Mouse (Mus musculus) gastrocnemius, adult 2 months (tissue): Measurements from ENCODE around the gene Scrg1. TPM values are rescaled to one million over a fixed set of nuclear protein-coding genes. Genes with fewer than 3 reads are reported as not detected.

ENCODE experiments used
- DNase-seq: peaks from one replicate; pipeline ENCODE4 v3.0.0; 2022
- H3K27ac ChIP-seq: fragments of 200-600 bp; 2 replicates; pipeline ENCODE4 v1.8.1; 2022; ENCODE audit warnings: mild to moderate bottlenecking
- H3K4me3 ChIP-seq: fragments of 200-600 bp; 2 replicates; pipeline ENCODE4 v1.8.1; 2022; ENCODE audit warnings: mild to moderate bottlenecking, moderate library complexity
- CTCF ChIP-seq: fragments of 200-600 bp; IDR thresholded peaks from 2 replicates; pipeline ENCODE4 v1.8.1; 2022; ENCODE audit warnings: antibody characterized with exemption, mild to moderate bottlenecking, moderate library complexity
- intact Hi-C: fragments of 180-260 bp; cut with DNase I; formaldehyde crosslinking; loops from one replicate; pipeline ENCODE4 v1.15.1; 2025
- total RNA-seq, 2 experiments: library from RNA; stranded (reverse); gene quantifications; 2 replicates each; pipeline ENCODE4 v1.2.3; 2021

Gene Scrg1
- total RNA-seq, 2 experiments from 2014 or later: not detected

- peak; percentile 92 for DNase-seq
- Histone ChIP-seq H3K27ac (peak overlapping the region; percentile 62), H3K4me3 (no peak overlapping the region)
- TF ChIP-seq CTCF: no peak
- intact Hi-C loops: loop anchor here (2.0 kb wide), 2 partner anchors 18 to 38 kb away; partner anchors contain the start of gene Sap30
These were observed 12.9 kb downstream of the Scrg1 start for GRCm38 (mm10) chr8:57468624-57469023.

- Histone ChIP-seq H3K4me3 (no peak overlapping the region), H3K27ac (no peak overlapping the region)
- TF ChIP-seq CTCF: no peak
- DNase-seq: no peak
- intact Hi-C loops: no loop called here
These were observed 15.1 kb downstream of the Scrg1 start for GRCm38 (mm10) chr8:57470863-57471262.

- Histone ChIP-seq H3K27ac (no peak overlapping the region), H3K4me3 (no peak overlapping the region)
- no peak for DNase-seq
- TF ChIP-seq CTCF: no peak
- intact Hi-C loops: no loop called here
These were observed 18.0 kb downstream of the Scrg1 start for GRCm38 (mm10) chr8:57473751-57474150.

DNA sequence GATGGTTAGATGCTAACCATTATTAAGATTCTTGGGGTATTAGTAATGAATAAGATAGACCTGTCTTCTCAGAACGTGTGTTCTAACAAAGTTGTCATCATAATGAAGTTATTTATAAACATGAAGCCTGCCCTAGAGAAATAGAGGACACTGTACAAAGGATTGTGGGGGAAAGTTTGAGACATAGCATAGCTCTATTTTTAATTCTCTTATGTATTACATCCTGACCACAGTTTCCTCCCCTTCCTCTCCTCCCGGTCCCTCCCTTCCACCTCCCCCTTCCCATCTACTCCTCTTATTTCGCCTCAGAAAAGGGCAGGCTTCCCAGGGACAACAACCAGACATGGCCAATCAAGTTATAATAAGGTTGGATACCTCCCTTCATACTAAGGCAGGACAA, 22.7 kb downstream of the Scrg1 start:
- Histone ChIP-seq H3K4me3 (no peak overlapping the region), H3K27ac (no peak overlapping the region)
- intact Hi-C loops: no loop called here
- TF ChIP-seq CTCF: no peak
- DNase-seq: no peak

GRCm38 (mm10) chr8:57479700-57480099, 24.0 kb downstream of the Scrg1 start:
- DNase-seq: no peak
- Histone ChIP-seq H3K4me3 (no peak overlapping the region), H3K27ac (no peak overlapping the region)
- intact Hi-C loops: no loop called here
- TF ChIP-seq CTCF: no peak

GRCm38 (mm10) chr8:57480606-57481005, 24.9 kb downstream of the Scrg1 start:
- Histone ChIP-seq H3K27ac (no peak overlapping the region), H3K4me3 (no peak overlapping the region)
- no peak for DNase-seq
- no peak for TF ChIP-seq CTCF
- intact Hi-C loops: no loop called here

- TF ChIP-seq CTCF: no peak
- peak overlapping the region; percentile 97 for H3K27ac ChIP-seq
- H3K4me3 ChIP-seq: peak overlapping the region; percentile 94
- DNase-seq: peak; percentile 59
- intact Hi-C loops: loop anchor here (2.0 to 5.0 kb wide), 2 partner anchors 18 to 41 kb away; no protein-coding TSS in a partner anchor
These were observed 31.0 kb downstream of the Scrg1 start for GRCm38 (mm10) chr8:57486491-57487440.

DNA sequence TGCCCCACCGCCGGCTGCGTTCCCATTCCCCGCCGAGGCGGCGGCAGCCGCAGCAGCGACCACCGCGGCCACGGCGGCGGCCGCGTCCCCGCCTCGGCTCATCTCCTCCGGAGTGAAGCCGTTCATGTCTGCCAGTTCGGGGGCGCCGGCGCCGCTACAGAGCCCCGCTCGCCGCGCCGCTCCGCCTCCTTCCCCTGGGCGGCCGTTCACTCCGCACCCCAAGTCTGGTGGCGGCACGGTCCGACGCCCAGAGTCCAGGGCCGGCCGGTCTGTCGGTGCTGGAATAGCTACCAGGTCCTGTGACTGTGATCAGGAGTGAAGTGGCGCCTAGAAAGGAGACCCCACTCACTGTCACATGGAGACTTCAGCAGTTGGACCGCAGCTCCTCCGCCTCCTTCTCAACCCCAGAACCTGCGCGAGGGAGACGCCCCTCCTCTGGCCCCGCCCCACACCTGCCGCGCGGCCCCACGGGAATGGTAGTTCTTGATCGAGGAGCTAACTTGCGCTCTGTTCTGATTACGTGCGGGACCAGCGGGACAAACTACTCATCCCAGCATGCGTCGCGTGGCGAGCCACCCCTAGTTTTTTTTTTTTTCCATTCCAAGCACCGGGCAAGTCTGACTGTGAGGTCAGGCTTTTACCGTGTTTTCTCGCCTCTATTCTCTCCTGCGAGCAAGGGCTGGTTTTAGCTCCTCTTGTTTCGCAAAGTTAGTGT, 31.9 kb downstream of the Scrg1 start, which contains the start of gene Sap30:
Gene Sap30 (minus strand): TSS at position 420 of the 715 bp plus-strand sequence.
- intact Hi-C loops: loop anchor here (2.0 to 5.0 kb wide), 3 partner anchors 19 to 40 kb away; partner anchors contain the start of gene Hmgb2
- Histone ChIP-seq H3K4me3 (peak within 1 kb of the TSS; percentile 94), H3K27ac (peak within 1 kb of the TSS; percentile 97)
- DNase-seq: peak; percentile 99
- TF ChIP-seq CTCF: no peak

DNA sequence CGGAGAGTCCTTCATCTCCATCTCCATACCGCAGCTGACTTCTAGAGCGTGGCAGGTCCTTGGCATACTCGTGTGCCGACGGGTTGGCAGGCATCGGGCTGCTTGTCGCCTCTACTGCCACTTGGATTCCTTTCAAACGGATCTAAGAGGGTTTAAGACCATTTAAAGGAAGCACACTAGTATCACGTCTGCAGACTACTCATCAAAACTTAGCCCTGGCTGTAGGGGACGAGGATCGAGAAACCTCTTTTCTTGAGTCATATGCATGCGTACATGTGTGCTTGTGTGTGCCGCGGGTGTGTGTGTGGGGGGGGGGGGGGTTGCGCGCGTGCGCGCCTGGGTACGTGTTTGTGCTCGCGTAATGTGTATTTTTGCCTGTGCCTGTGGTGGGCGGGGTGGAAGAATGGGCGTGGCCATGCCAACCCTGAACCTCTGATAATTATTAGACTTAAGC, 32.6 kb downstream of the Scrg1 start:
- TF ChIP-seq CTCF: no peak
- peak overlapping the region; percentile 97 for H3K27ac ChIP-seq
- peak; percentile 78 for DNase-seq
- intact Hi-C loops: loop anchor here (2.0 to 5.0 kb wide), 2 partner anchors 22 to 39 kb away; partner anchors contain the start of gene Hmgb2
- peak overlapping the region; percentile 94 for H3K4me3 ChIP-seq

DNA sequence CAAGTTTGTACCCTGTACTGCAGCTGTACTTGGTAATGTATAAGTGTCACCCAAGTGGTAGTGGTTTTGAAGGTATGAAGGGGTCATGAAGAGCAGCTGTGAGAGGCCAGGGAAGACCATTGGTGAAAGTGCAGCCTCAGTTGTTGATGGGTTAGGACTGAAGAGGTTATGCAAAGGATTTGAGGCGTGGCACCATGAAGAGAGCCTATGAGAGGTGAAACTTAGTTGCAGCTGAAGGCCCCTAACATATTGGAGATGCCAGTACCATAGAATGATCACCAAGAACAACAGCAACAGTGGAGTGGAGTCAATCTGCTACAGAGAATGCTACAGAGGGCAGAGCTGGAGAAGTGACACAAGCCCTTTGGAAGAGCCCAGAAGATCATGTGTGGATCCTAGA, 33.6 kb downstream of the Scrg1 start:
- DNase-seq: no peak
- H3K27ac ChIP-seq: peak overlapping the region; percentile 97; the same call in 1 of the 2 replicates
- H3K4me3 ChIP-seq: no peak overlapping the region
- intact Hi-C loops: loop anchor here (2.0 to 5.0 kb wide), 2 partner anchors 21 to 38 kb away; partner anchors contain the start of gene Hmgb2
- TF ChIP-seq CTCF: no peak

DNA sequence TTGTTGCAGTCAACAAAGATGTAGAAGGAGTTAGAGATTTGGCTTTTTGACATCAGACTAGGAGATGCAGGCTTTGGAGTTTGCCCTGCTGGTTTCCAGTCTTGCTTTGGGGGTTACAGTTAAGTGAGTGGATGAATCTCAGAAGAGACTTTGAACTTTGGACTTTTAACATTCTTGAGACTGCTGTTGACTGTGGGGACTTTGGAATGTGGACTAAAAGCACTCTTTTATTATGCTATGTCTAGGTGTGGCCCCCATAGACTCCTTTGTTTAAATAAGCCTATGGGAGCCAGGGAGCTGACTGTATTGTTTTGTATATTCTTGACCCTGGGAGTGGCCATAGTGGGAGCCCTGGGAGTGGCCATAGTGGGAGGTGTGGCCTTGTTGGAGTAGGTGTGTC, 34.2 kb downstream of the Scrg1 start:
- TF ChIP-seq CTCF: no peak
- no peak for DNase-seq
- Histone ChIP-seq H3K27ac (no peak overlapping the region), H3K4me3 (no peak overlapping the region)
- intact Hi-C loops: loop anchor here (2.0 to 5.0 kb wide), 2 partner anchors 21 to 37 kb away; partner anchors contain the start of gene Hmgb2

GRCm38 (mm10) chr8:57491873-57492272, 36.1 kb downstream of the Scrg1 start:
- TF ChIP-seq CTCF: no peak
- no peak overlapping the region for H3K4me3 ChIP-seq
- no peak for DNase-seq
- no peak overlapping the region for H3K27ac ChIP-seq
- intact Hi-C loops: no loop called here
